Mouse (Mus musculus) kidney, adult 2 months (tissue): ENCODE measurements at regions not wholly inside any gene's neighbourhood (a gene's known extent, or its start where the extent isn't known, plus 50 kb on each side); places are given as distances from the start of the nearest gene placed in this dataset.

Experiments
- CTCF ChIP-seq: fragments of 200-500 bp; conservative IDR thresholded peaks from 2 replicates; pipeline ENCODE4 v1.5.1; 2011; ENCODE audit warnings: low read depth, mild to moderate bottlenecking, control low read depth, low read length, moderate library complexity, mixed read lengths; ENCODE audit not compliant: insufficient read depth, insufficient read length
- POLR2A ChIP-seq: fragments of 200-500 bp; IDR thresholded peaks from one replicate; pipeline ENCODE4 v1.6.1; 2011; ENCODE audit warnings: low read depth, low read length, control low read depth

DNA sequence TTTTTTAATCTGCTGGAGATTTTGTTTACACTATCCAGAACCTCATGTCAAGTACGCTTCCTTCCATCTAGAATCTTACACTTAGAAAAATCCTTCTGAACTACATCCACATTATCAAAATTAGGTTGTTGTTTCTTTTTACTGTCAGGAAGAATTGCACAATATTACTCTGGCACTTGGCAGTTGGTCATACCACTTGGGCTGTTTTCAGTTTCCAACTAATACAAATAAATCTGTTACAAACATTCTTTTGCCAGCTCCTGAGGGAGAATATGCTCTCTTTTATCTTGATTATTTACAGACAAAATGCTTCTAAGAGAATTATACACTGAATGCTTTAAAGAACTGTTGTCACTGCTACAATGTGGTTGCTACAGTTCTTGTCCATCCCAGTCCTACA is 895.8 kb upstream of the Atxn7l3b start:
- TF ChIP-seq POLR2A (no peak), CTCF (no peak)
